Mouse (Mus musculus) ES-Bruce4 (cell line): ENCODE measurements around the gene Fgfr2. TPM values are rescaled to one million over a fixed set of nuclear protein-coding genes. Genes with fewer than 3 reads are reported as not detected.
A peak's percentile ranks its signal among the peaks of the same experiment; 100 is the strongest.

Source experiments
- H3K27ac ChIP-seq: 2 replicates; pipeline ENCODE4 v1.5.1; 2012; ENCODE audit warnings: low read length, inconsistent platforms; ENCODE audit not compliant: insufficient read depth
- H3K27me3 ChIP-seq: 2 replicates; pipeline ENCODE4 v1.6.1; 2012; ENCODE audit warnings: mild to moderate bottlenecking, low read length, inconsistent platforms; ENCODE audit not compliant: control insufficient read depth, poor library complexity, insufficient read depth, severe bottlenecking
- H3K36me3 ChIP-seq: 2 replicates; pipeline ENCODE4 v1.6.1; 2012; ENCODE audit warnings: inconsistent platforms, mild to moderate bottlenecking, low read length, moderate library complexity; ENCODE audit not compliant: control insufficient read depth, poor library complexity, insufficient read depth, severe bottlenecking
- H3K4me1 ChIP-seq: one replicate; pipeline ENCODE4 v1.8.1; 2011; ENCODE audit warnings: low read length; ENCODE audit not compliant: control insufficient read depth, insufficient read depth
- H3K4me3 ChIP-seq: 2 replicates; pipeline ENCODE4 v1.5.1; 2011; ENCODE audit warnings: low read depth, mild to moderate bottlenecking, low read length
- H3K9ac ChIP-seq: 2 replicates; pipeline ENCODE4 v1.6.1; 2012; ENCODE audit warnings: low read depth, mild to moderate bottlenecking, inconsistent platforms; ENCODE audit not compliant: poor library complexity, severe bottlenecking
- H3K9me3 ChIP-seq: replicated peaks from 2 replicates; pipeline ENCODE4 v1.6.1; 2012; ENCODE audit warnings: mild to moderate bottlenecking, low read length, inconsistent platforms; ENCODE audit not compliant: control insufficient read depth, poor library complexity, insufficient read depth, severe bottlenecking
- CTCF ChIP-seq: IDR thresholded peaks from one replicate; pipeline ENCODE4 v1.8.1; 2011; ENCODE audit warnings: low read depth, low read length
- EP300 ChIP-seq: IDR thresholded peaks from 2 replicates; pipeline ENCODE4 v1.6.1; 2011; ENCODE audit warnings: low read depth, low read length; ENCODE audit not compliant: insufficient read depth
- POLR2A ChIP-seq: IDR thresholded peaks from one replicate; pipeline ENCODE4 v1.8.1; 2011; ENCODE audit warnings: low read length; ENCODE audit not compliant: insufficient read depth
- polyA plus RNA-seq: library from polyadenylated mRNA; stranded (reverse); fragments of >200 nt; gene quantifications from 2 replicates; pipeline ENCODE4 v1.2.4, GENCODE M21; 2011; ENCODE audit warnings: low read depth; ENCODE audit not compliant: missing spikeins, insufficient read depth, insufficient read length

The Fgfr2 gene
- polyA plus RNA-seq, 1 experiment = 34.8 TPM

GRCm38 (mm10) chr7:132714236-132714923, 408.8 kb downstream of the Fgfr2 start:
- Histone ChIP-seq H3K9me3 (no peaks in the 10 kb centered on the region), H3K27me3 (no peaks in the 10 kb centered on the region), H3K4me1 (no peaks in the 10 kb centered on the region), H3K4me3 (no peak overlapping the region), H3K27ac (no peak overlapping the region), H3K9ac (no peak overlapping the region), H3K36me3 (no peaks in the 10 kb centered on the region)
- TF ChIP-seq EP300 (no peak), POLR2A (no peak), CTCF (no peak)

GRCm38 (mm10) chr7:132713483-132714126, 409.5 kb downstream of the Fgfr2 start:
- no peak overlapping the region for H3K4me3 ChIP-seq
- H3K27me3 ChIP-seq = no peaks in the 10 kb centered on the region
- no peaks in the 10 kb centered on the region for H3K4me1 ChIP-seq
- H3K9me3 ChIP-seq = no peaks in the 10 kb centered on the region
- no peaks in the 10 kb centered on the region for H3K36me3 ChIP-seq
- TF ChIP-seq POLR2A (no peak), CTCF (no peak), EP300 (no peak)
- no peak overlapping the region for H3K9ac ChIP-seq
- H3K27ac ChIP-seq = no peak overlapping the region

DNA sequence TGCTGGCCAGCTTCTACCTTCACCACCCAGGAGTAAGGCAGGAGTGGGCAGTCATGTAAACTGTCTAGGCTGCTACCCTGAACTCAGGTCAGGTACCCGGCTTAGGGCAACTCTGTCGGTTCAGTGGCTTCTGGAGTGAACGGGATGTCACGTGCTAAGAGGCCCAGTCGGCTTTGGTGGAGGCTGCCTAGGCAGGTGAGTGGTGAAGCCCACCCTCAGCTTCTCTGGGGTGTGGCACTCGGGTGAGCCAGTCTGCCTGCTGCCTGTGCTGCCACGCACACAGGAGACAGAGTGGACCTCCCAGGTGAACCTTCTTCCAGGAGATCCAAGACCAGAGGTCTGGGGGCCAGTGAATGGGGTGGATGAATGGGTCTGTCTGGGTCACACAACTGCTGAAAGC, 410.2 kb downstream of the Fgfr2 start:
- Histone ChIP-seq H3K27ac (no peak overlapping the region), H3K36me3 (no peaks in the 10 kb centered on the region)

GRCm38 (mm10) chr7:132712044-132712708, 411.0 kb downstream of the Fgfr2 start:
- Histone ChIP-seq H3K27me3 (no peaks in the 10 kb centered on the region), H3K27ac (no peak overlapping the region), H3K4me3 (peak overlapping the region; percentile 9; the same call in 1 of the 2 replicates), H3K9ac (no peak overlapping the region), H3K9me3 (no peaks in the 10 kb centered on the region), H3K36me3 (no peaks in the 10 kb centered on the region), H3K4me1 (no peaks in the 10 kb centered on the region)
- TF ChIP-seq EP300 (no peak), CTCF (no peak), POLR2A (no peak)

More for the DNA sequence above, 410.2 kb downstream of the Fgfr2 start:
- Histone ChIP-seq H3K4me1 (no peaks in the 10 kb centered on the region), H3K9ac (no peak overlapping the region), H3K4me3 (no peak overlapping the region), H3K27me3 (no peaks in the 10 kb centered on the region), H3K9me3 (no peaks in the 10 kb centered on the region)
- no peak for TF ChIP-seq EP300

DNA sequence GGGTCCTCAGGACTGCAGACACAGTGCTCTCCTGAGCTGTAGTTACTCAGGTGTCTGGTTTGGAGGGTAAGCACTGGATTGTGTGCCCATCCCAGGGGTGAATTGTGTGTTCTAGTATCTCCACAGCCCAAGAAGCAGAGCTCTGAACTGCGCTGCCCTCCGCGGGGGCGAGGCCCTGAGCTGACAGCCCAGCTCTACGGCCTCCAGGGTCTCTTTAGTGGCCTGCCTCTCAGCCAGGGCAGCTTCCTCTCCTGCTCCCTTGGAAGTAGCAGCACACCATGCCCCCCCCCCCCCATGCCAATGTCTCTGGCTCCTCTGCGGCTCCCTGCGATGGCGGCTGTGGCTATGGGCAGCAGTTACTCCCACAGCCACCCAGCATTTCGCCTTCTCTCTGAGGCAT, 411.6 kb downstream of the Fgfr2 start:
- Histone ChIP-seq H3K36me3 (no peaks in the 10 kb centered on the region), H3K9me3 (no peaks in the 10 kb centered on the region), H3K9ac (no peak overlapping the region), H3K4me1 (no peaks in the 10 kb centered on the region), H3K4me3 (peak overlapping the region; percentile 9; the same call in 1 of the 2 replicates), H3K27ac (no peak overlapping the region), H3K27me3 (no peaks in the 10 kb centered on the region)
- TF ChIP-seq CTCF = no peak
- no peak for TF ChIP-seq POLR2A
- TF ChIP-seq EP300 = no peak

DNA sequence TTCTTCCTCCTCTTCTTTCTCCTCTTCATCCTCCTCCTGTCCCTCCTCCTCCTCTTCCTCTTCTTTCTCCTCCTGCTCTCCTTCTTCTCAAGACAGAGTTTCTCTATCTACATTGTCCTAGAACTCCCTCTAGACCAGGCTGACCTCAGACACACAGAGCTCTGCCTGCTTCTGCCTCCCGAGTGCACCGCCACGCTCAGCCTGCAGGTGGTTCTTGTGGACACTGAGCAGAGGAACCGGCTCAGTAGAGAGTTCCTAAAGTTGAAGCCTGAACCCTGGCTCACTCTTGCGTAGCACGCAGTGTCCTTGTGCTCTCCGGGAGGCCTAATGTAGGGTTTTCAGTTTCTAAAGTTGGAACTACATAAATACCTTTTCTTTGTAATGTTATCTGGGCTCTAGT, 418.0 kb downstream of the Fgfr2 start:
- peak; percentile 1 for TF ChIP-seq CTCF
- no peak for TF ChIP-seq EP300
- Histone ChIP-seq H3K9ac (no peak overlapping the region), H3K36me3 (no peaks in the 10 kb centered on the region), H3K4me3 (no peak overlapping the region), H3K27me3 (no peaks in the 10 kb centered on the region), H3K27ac (no peak overlapping the region), H3K9me3 (no peaks in the 10 kb centered on the region), H3K4me1 (no peaks in the 10 kb centered on the region)
